Mouse (Mus musculus) CH12.LX (cell line): ENCODE measurements around the gene Acoxl. TPM values are rescaled to one million over a fixed set of nuclear protein-coding genes. Genes with fewer than 3 reads are reported as not detected.

ENCODE experiments used
- DNase-seq: peaks from one replicate; pipeline ENCODE4 v3.0.0-alpha.2; 2013; ENCODE audit errors: extremely low read depth
- H3K27ac ChIP-seq: 2 replicates; pipeline ENCODE4 v1.5.1; 2012; ENCODE audit warnings: low read depth, mild to moderate bottlenecking, control low read depth, moderate library complexity; ENCODE audit not compliant: insufficient read depth
- H3K27me3 ChIP-seq: replicated peaks from 2 replicates; pipeline ENCODE3; 2012; ENCODE audit warnings: inconsistent platforms
- H3K36me3 ChIP-seq, 2 experiments: replicated peaks in 1 of 2; 2 replicates each; pipeline versions ENCODE3 to v1.6.1; 2012; ENCODE audit warnings: inconsistent platforms in 1 of 2, low read length in 1 of 2, mild to moderate bottlenecking in 1 of 2, mixed read lengths in 1 of 2, moderate library complexity in 1 of 2; ENCODE audit not compliant: control insufficient read depth in 1 of 2, insufficient read depth in 1 of 2
- H3K4me1 ChIP-seq, 2 experiments: 2 replicates each; pipeline ENCODE4 v1.6.1; 2012; ENCODE audit warnings: inconsistent platforms in 1 of 2, moderate library complexity in 1 of 2; ENCODE audit not compliant: insufficient read depth in 2 of 2, control insufficient read depth in 1 of 2
- H3K4me2 ChIP-seq: 2 replicates; pipeline ENCODE4 v1.6.1; 2012; ENCODE audit warnings: low read depth, mild to moderate bottlenecking, control low read depth; ENCODE audit not compliant: poor library complexity, insufficient read depth, severe bottlenecking
- H3K4me3 ChIP-seq, 3 experiments: fragments of 150-350 bp in 1 of 3; sonication (generic) in 1 of 3; replicated peaks in 1 of 3; 2 replicates each; pipeline versions ENCODE3 to v1.5.1; 2011 to 2012; ENCODE audit warnings: low read depth in 2 of 3, low read length in 2 of 3, mild to moderate bottlenecking in 2 of 3, moderate library complexity in 2 of 3, control low read depth in 1 of 3, improper control_type of control experiment in 1 of 3, inconsistent platforms in 1 of 3, mixed read lengths in 1 of 3; ENCODE audit not compliant: poor library complexity in 1 of 3
- H3K79me2 ChIP-seq: replicated peaks from 2 replicates; pipeline ENCODE4 v1.6.1; 2012; ENCODE audit warnings: mild to moderate bottlenecking, moderate library complexity; ENCODE audit not compliant: control insufficient read depth, poor library complexity, insufficient read depth, severe bottlenecking; ENCODE audit errors: extremely low read depth
- H3K9ac ChIP-seq: 2 replicates; pipeline ENCODE4 v1.6.1; 2012; ENCODE audit warnings: low read depth, mild to moderate bottlenecking, control low read depth, moderate library complexity; ENCODE audit not compliant: insufficient read depth
- H3K9me3 ChIP-seq: replicated peaks from 2 replicates; pipeline ENCODE3; 2012; ENCODE audit warnings: low read length, inconsistent platforms, mixed read lengths
- BHLHE40 ChIP-seq: IDR thresholded peaks from 2 replicates; pipeline ENCODE4 v1.6.1; 2011; ENCODE audit warnings: mild to moderate bottlenecking, low read depth, low read length, improper control_type of control experiment
- CHD2 ChIP-seq: IDR thresholded peaks from 2 replicates; pipeline ENCODE4 v1.6.1; 2011; ENCODE audit warnings: low read length, improper control_type of control experiment
- CTCF ChIP-seq, 2 experiments: IDR thresholded peaks in 1 of 2; conservative IDR thresholded peaks in 1 of 2; 2 replicates each; pipeline ENCODE4 v1.5.1; 2011 to 2012; ENCODE audit warnings: low read depth in 2 of 2, low read length in 2 of 2, improper control_type of control experiment in 1 of 2, inconsistent platforms in 1 of 2, mild to moderate bottlenecking in 1 of 2, moderate library complexity in 1 of 2
- E2F4 ChIP-seq: IDR thresholded peaks from 2 replicates; pipeline ENCODE4 v1.6.1; 2011; ENCODE audit warnings: low read depth, low read length, improper control_type of control experiment; ENCODE audit not compliant: insufficient replicate concordance
- ELF1 ChIP-seq: IDR thresholded peaks from 2 replicates; pipeline ENCODE4 v1.6.1; 2014; ENCODE audit warnings: low read depth, mild to moderate bottlenecking, inconsistent platforms, low read length, improper control_type of control experiment
- EP300 ChIP-seq: IDR thresholded peaks from 2 replicates; pipeline ENCODE4 v1.6.1; 2011; ENCODE audit warnings: low read length, improper control_type of control experiment
- ETS1 ChIP-seq: conservative IDR thresholded peaks from 2 replicates; pipeline ENCODE4 v1.6.1; 2012; ENCODE audit warnings: low read depth, mild to moderate bottlenecking, inconsistent platforms, low read length, improper control_type of control experiment, moderate library complexity
- GABPA ChIP-seq: IDR thresholded peaks from 2 replicates; pipeline ENCODE4 v1.6.1; 2012; ENCODE audit warnings: low read depth, low read length, improper control_type of control experiment, inconsistent platforms; ENCODE audit not compliant: insufficient replicate concordance
- HCFC1 ChIP-seq: IDR thresholded peaks from 2 replicates; pipeline ENCODE4 v1.6.1; 2012; ENCODE audit warnings: low read depth, mild to moderate bottlenecking, inconsistent platforms, low read length, improper control_type of control experiment
- JUN ChIP-seq: IDR thresholded peaks from 2 replicates; pipeline ENCODE4 v1.6.1; 2011; ENCODE audit warnings: low read depth, mild to moderate bottlenecking, low read length, improper control_type of control experiment, moderate library complexity; ENCODE audit not compliant: insufficient read depth
- KAT2A ChIP-seq: IDR thresholded peaks from 2 replicates; pipeline ENCODE4 v1.6.1; 2012; ENCODE audit warnings: low read length, improper control_type of control experiment, inconsistent platforms; ENCODE audit not compliant: insufficient replicate concordance
- MAZ ChIP-seq: IDR thresholded peaks from 2 replicates; pipeline ENCODE4 v1.6.1; 2012; ENCODE audit warnings: low read depth, mild to moderate bottlenecking, inconsistent platforms, low read length, improper control_type of control experiment, moderate library complexity
- MYC ChIP-seq: IDR thresholded peaks from 2 replicates; pipeline ENCODE4 v1.6.1; 2011; ENCODE audit warnings: low read depth, mild to moderate bottlenecking, improper control_type of control experiment, low read length
- NELFE ChIP-seq: IDR thresholded peaks from 2 replicates; pipeline ENCODE4 v1.6.1; 2011; ENCODE audit warnings: low read depth, low read length, improper control_type of control experiment
- POLR2A ChIP-seq: IDR thresholded peaks from 2 replicates; pipeline ENCODE4 v1.6.1; 2011; ENCODE audit warnings: low read depth, mild to moderate bottlenecking, improper control_type of control experiment, low read length
- POLR2AphosphoS2 ChIP-seq: IDR thresholded peaks from 2 replicates; pipeline ENCODE4 v1.6.1; 2011; ENCODE audit warnings: low read depth, low read length, improper control_type of control experiment
- RCOR1 ChIP-seq: conservative IDR thresholded peaks from 2 replicates; pipeline ENCODE4 v1.6.1; 2012; ENCODE audit warnings: low read depth, mild to moderate bottlenecking, inconsistent platforms, low read length, improper control_type of control experiment
- TCF12 ChIP-seq: IDR thresholded peaks from 2 replicates; pipeline ENCODE4 v1.6.1; 2014; ENCODE audit warnings: low read depth, mild to moderate bottlenecking, inconsistent platforms, low read length, improper control_type of control experiment
- USF1 ChIP-seq: IDR thresholded peaks from 2 replicates; pipeline ENCODE4 v1.6.1; 2014; ENCODE audit warnings: low read depth, mild to moderate bottlenecking, inconsistent platforms, low read length, improper control_type of control experiment
- ZC3H11A ChIP-seq: IDR thresholded peaks from 2 replicates; pipeline ENCODE4 v1.6.1; 2012; ENCODE audit warnings: low read depth, mild to moderate bottlenecking, inconsistent platforms, low read length, improper control_type of control experiment
- ZNF384 ChIP-seq: IDR thresholded peaks from 2 replicates; pipeline ENCODE4 v1.6.1; 2012; ENCODE audit warnings: low read depth, low read length, improper control_type of control experiment, inconsistent platforms
- dilution Hi-C: fragments of 300-500 bp; cut with MboI; formaldehyde crosslinking; loops from 2 replicates; pipeline ENCODE4 v1.14.3; 2020; ENCODE audit warnings: low sequenced_read_pairs; ENCODE audit not compliant: extremely low pct_unique_long_range_greater_than_20kb, extremely low pct_ligation_motif_present
- in situ Hi-C: fragments of 300-500 bp; cut with MboI; formaldehyde crosslinking; loops from 3 replicates; pipeline ENCODE4 v1.14.3; 2019; ENCODE audit warnings: low sequenced_read_pairs, low pct_ligation_motif_present, low pct_unique_long_range_greater_than_20kb, mixed read lengths
- polyA plus RNA-seq: library from polyadenylated mRNA; unstranded; fragments of >175 nt; gene quantifications from 2 replicates; pipeline ENCODE4 v1.2.1, GENCODE M21; 2012; ENCODE audit warnings: low read depth; ENCODE audit not compliant: insufficient read length
- total RNA-seq, 2 experiments: library from RNA; depleted of rRNA; stranded (reverse); fragments of 300-350 nt in 1 of 2; fragments of >200 nt in 1 of 2; gene quantifications; 2 replicates each; pipeline ENCODE4 v1.2.3; 2012 to 2014

Gene Acoxl
- total and polyA plus RNA-seq, 3 experiments = 0.25 to 0.43 TPM; not detected in 1

DNA sequence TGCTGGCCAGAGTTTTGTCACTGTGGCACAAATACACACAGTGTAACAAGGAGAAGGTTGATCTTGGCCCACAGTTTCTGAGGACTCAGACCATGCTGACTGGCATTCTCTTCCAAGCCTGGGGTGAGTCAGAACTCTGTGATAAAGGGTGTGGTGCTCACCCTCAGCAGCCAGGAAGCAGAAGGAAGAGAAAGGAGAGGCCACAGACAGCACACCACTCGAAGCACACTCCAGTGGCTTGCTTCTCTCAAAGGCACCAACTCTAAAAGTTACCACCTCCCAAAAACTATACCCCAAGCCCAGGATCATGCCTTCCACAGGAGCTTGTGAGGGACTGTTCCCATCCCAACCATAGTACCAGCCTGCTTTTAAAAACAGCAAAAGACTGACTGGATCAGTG is 220.0 kb downstream of the Acoxl start:
- no peaks in the 10 kb centered on the region for H3K9me3 ChIP-seq
- no peak for DNase-seq
- in situ Hi-C loops = no loop called here
- no peak overlapping the region for H3K4me3 ChIP-seq
- no peak overlapping the region for H3K9ac ChIP-seq
- H3K4me2 ChIP-seq = no peak overlapping the region
- H3K36me3 ChIP-seq = no peaks in the 10 kb centered on the region
- no peak for TF ChIP-seq BHLHE40
- no peak for TF ChIP-seq TCF12
- no peak for TF ChIP-seq CHD2
- no peak for TF ChIP-seq POLR2A
- TF ChIP-seq RCOR1 = no peak
- no peak for TF ChIP-seq MYC
- no peak for TF ChIP-seq JUN
- no peak for TF ChIP-seq HCFC1
- no peak for TF ChIP-seq KAT2A
- TF ChIP-seq ZNF384 = no peak
- TF ChIP-seq ELF1 = no peak
- TF ChIP-seq CTCF (conservative IDR thresholded peaks at IDR 0.05 in 1 of 2, IDR thresholded peaks at IDR 0.05 in 1 of 2; ENCODE audit: low read depth in 2 of 2, low read length in 2 of 2) = no peak
- TF ChIP-seq, all 38 proteins: peak for 0
- Histone ChIP-seq H3K27me3 (no peaks in the 10 kb centered on the region), H3K27ac (no peak overlapping the region), H3K79me2 (no peaks in the 10 kb centered on the region), H3K4me1 (peaks cover 6 to 20% of the 10 kb centered on the region in 2 experiments; a peak in 3 of 4 replicates)
- dilution Hi-C loops = no loop called here

DNA sequence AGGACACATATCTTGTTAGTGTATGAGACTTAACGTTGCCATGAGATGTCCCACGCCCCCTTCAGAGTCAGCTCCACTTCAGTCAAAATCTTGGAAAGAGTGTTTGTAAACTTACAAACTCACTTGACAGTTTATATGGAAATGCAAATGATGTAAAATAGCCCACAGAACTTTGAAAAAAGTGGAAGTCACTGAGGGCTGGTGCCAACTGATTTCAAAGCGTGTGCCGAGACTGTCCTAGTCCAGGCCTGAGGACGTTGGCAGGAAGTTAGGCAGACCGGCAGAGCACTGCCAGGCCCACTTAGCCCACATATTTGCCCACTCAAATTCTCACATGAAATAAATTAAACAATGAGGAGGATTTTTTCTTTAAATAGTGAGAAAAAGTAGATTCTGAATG is 221.5 kb downstream of the Acoxl start:
- Histone ChIP-seq H3K36me3 (no peaks in the 10 kb centered on the region), H3K4me2 (no peak overlapping the region), H3K9me3 (no peaks in the 10 kb centered on the region), H3K4me3 (no peak overlapping the region), H3K79me2 (no peaks in the 10 kb centered on the region), H3K9ac (no peak overlapping the region), H3K27me3 (peaks cover 3% of the 10 kb centered on the region), H3K4me1 (peaks cover 6 to 31% of the 10 kb centered on the region in 2 experiments; a peak in 3 of 4 replicates), H3K27ac (no peak overlapping the region)
- in situ Hi-C loops (no loop called here), dilution Hi-C loops (no loop called here)
- DNase-seq = no peak
- TF ChIP-seq MAZ (no peak), RCOR1 (no peak), ZC3H11A (no peak), ETS1 (no peak), USF1 (no peak), POLR2AphosphoS2 (no peak), GABPA (no peak), E2F4 (no peak), EP300 (no peak), NELFE (no peak)
